Mouse (Mus musculus): ENCODE results near the gene Tmem106c.

GRCm38 (mm10) chr15:98017925-98018324 is 53.9 kb downstream of the Tmem106c start:
- no peak for TF ChIP-seq GATA1 (IDR thresholded peaks at IDR 0.05; ENCODE audit: borderline replicate concordance, low read length)
- TF ChIP-seq FLI1 (IDR thresholded peaks at IDR 0.05; ENCODE audit: low read length), result no peak
